Mouse (Mus musculus): ENCODE results near the gene Tmem132e. TPM values are rescaled to one million over a fixed set of nuclear protein-coding genes. Genes with fewer than 3 reads are reported as not detected.

Gene Tmem132e
- polyA plus RNA-seq, 1 experiment from 2014 or later, result 0.65 TPM

GRCm38 (mm10) chr11:82389396-82390291 is 944 bp downstream of the Tmem132e start:
- Histone ChIP-seq H3K4me2 (peak overlapping the region; percentile 91), H3K36me3 (no peaks in the 10 kb centered on the region), H3K9ac (0 out of 2 replicates have a peak overlapping the region, but pooled peaks have one; percentile 23), H3K4me1 (peaks cover 17% of the 10 kb centered on the region), H3K4me3 (replicated peaks) (peak overlapping the region; percentile 49), H3K27ac (no peak overlapping the region), H3K9me3 (no peaks in the 10 kb centered on the region), H3K27me3 (replicated peaks) (peaks cover 80% of the 10 kb centered on the region)
- WGBS, result 1% methylated on average over 68 of the region's 69 CpGs
- no peak for ATAC-seq (ENCODE audit: insufficient read depth, low FRiP score, low read depth)

GRCm38 (mm10) chr11:82392341-82392740 is 3.6 kb downstream of the Tmem132e start:
- Histone ChIP-seq H3K9ac (no peak overlapping the region), H3K4me1 (peaks cover 17% of the 10 kb centered on the region), H3K9me3 (no peaks in the 10 kb centered on the region), H3K4me2 (no peak overlapping the region), H3K27ac (no peak overlapping the region), H3K27me3 (replicated peaks) (peaks cover 53% of the 10 kb centered on the region), H3K36me3 (no peaks in the 10 kb centered on the region), H3K4me3 (replicated peaks) (no peak overlapping the region)
- ATAC-seq (ENCODE audit: insufficient read depth, low FRiP score, low read depth), result no peak
- WGBS, result 57% methylated on average over 3 of the region's 3 CpGs

GRCm38 (mm10) chr11:82399621-82400020 is 10.9 kb downstream of the Tmem132e start:
- Histone ChIP-seq H3K27ac (no peak overlapping the region), H3K36me3 (no peaks in the 10 kb centered on the region), H3K9ac (no peak overlapping the region), H3K27me3 (replicated peaks) (no peaks in the 10 kb centered on the region), H3K4me2 (no peak overlapping the region), H3K4me3 (replicated peaks) (no peak overlapping the region), H3K9me3 (no peaks in the 10 kb centered on the region), H3K4me1 (no peaks in the 10 kb centered on the region)
- no peak for ATAC-seq (ENCODE audit: insufficient read depth, low FRiP score, low read depth)
- 24% methylated on average over 3 of the region's 3 CpGs for WGBS

- H3K27me3 ChIP-seq (replicated peaks), result no peaks in the 10 kb centered on the region
- no peak for ATAC-seq (ENCODE audit: insufficient read depth, low FRiP score, low read depth)
- H3K4me1 ChIP-seq, result 0 out of 2 replicates have a peak, but pooled peaks cover 4% of the 10 kb centered on the region
- H3K9ac ChIP-seq, result no peak overlapping the region
- H3K36me3 ChIP-seq, result no peaks in the 10 kb centered on the region
- no peaks in the 10 kb centered on the region for H3K9me3 ChIP-seq
- WGBS, result 36% methylated on average over 3 of the region's 3 CpGs
- H3K4me2 ChIP-seq, result no peak overlapping the region
- no peak overlapping the region for H3K27ac ChIP-seq
- no peak overlapping the region for H3K4me3 ChIP-seq (replicated peaks)
Measured at GRCm38 (mm10) chr11:82405641-82406040, 16.9 kb downstream of the Tmem132e start.

GRCm38 (mm10) chr11:82406358-82407221 is 17.9 kb downstream of the Tmem132e start:
- Histone ChIP-seq H3K9ac (no peak overlapping the region), H3K27ac (no peak overlapping the region), H3K4me3 (replicated peaks) (no peak overlapping the region), H3K4me2 (no peak overlapping the region), H3K9me3 (no peaks in the 10 kb centered on the region), H3K27me3 (replicated peaks) (no peaks in the 10 kb centered on the region), H3K36me3 (no peaks in the 10 kb centered on the region), H3K4me1 (0 out of 2 replicates have a peak, but pooled peaks cover 4% of the 10 kb centered on the region)
- no peak for ATAC-seq (ENCODE audit: insufficient read depth, low FRiP score, low read depth)
- WGBS, result 46% methylated on average over 11 of the region's 11 CpGs

GRCm38 (mm10) chr11:82412496-82412895 is 23.8 kb downstream of the Tmem132e start:
- ATAC-seq (ENCODE audit: insufficient read depth, low FRiP score, low read depth), result no peak
- WGBS, result 73% methylated on average over 1 of the region's 1 CpGs

GRCm38 (mm10) chr11:82418337-82419041 is 29.8 kb downstream of the Tmem132e start:
- Histone ChIP-seq H3K9me3 (no peaks in the 10 kb centered on the region), H3K9ac (no peak overlapping the region), H3K36me3 (no peaks in the 10 kb centered on the region), H3K27me3 (replicated peaks) (no peaks in the 10 kb centered on the region), H3K4me3 (replicated peaks) (no peak overlapping the region), H3K4me1 (no peaks in the 10 kb centered on the region), H3K4me2 (no peak overlapping the region), H3K27ac (no peak overlapping the region)
- WGBS, result 33% methylated on average over 8 of the region's 9 CpGs
- no peak for ATAC-seq (ENCODE audit: insufficient read depth, low FRiP score, low read depth)

More at GRCm38 (mm10) chr11:82412496-82412895, 23.8 kb downstream of the Tmem132e start:
- H3K27ac ChIP-seq, result no peak overlapping the region
- no peaks in the 10 kb centered on the region for H3K36me3 ChIP-seq
- H3K4me2 ChIP-seq, result no peak overlapping the region
- no peak overlapping the region for H3K4me3 ChIP-seq (replicated peaks)
- no peaks in the 10 kb centered on the region for H3K27me3 ChIP-seq (replicated peaks)
- H3K4me1 ChIP-seq, result no peaks in the 10 kb centered on the region
- H3K9ac ChIP-seq, result no peak overlapping the region
- H3K9me3 ChIP-seq, result no peaks in the 10 kb centered on the region

- Histone ChIP-seq H3K36me3 (no peaks in the 10 kb centered on the region), H3K9ac (no peak overlapping the region), H3K27ac (no peak overlapping the region), H3K4me1 (no peaks in the 10 kb centered on the region), H3K9me3 (no peaks in the 10 kb centered on the region), H3K4me3 (replicated peaks) (no peak overlapping the region), H3K4me2 (no peak overlapping the region), H3K27me3 (replicated peaks) (no peaks in the 10 kb centered on the region)
- no peak for ATAC-seq (ENCODE audit: insufficient read depth, low FRiP score, low read depth)
- 50% methylated on average over 5 of the region's 5 CpGs for WGBS
Measured at GRCm38 (mm10) chr11:82421909-82422308, 33.2 kb downstream of the Tmem132e start.

- no peak for ATAC-seq (ENCODE audit: insufficient read depth, low FRiP score, low read depth)
- Histone ChIP-seq H3K9ac (no peak overlapping the region), H3K4me1 (no peaks in the 10 kb centered on the region), H3K9me3 (no peaks in the 10 kb centered on the region), H3K4me3 (replicated peaks) (no peak overlapping the region), H3K27me3 (replicated peaks) (no peaks in the 10 kb centered on the region), H3K27ac (no peak overlapping the region), H3K36me3 (no peaks in the 10 kb centered on the region), H3K4me2 (no peak overlapping the region)
- WGBS, result 28% methylated on average over 4 of the region's 4 CpGs
Measured at GRCm38 (mm10) chr11:82423521-82423920, 34.8 kb downstream of the Tmem132e start.

- 49% methylated on average over 4 of the region's 4 CpGs for WGBS
- no peak for ATAC-seq (ENCODE audit: insufficient read depth, low FRiP score, low read depth)
Measured at GRCm38 (mm10) chr11:82428801-82429200, 40.1 kb downstream of the Tmem132e start.

GRCm38 (mm10) chr11:82434091-82434831 is 45.6 kb downstream of the Tmem132e start:
- 1% methylated on average over 62 of the region's 62 CpGs for WGBS
- Histone ChIP-seq H3K9me3 (no peaks in the 10 kb centered on the region), H3K27me3 (replicated peaks) (peaks cover 40% of the 10 kb centered on the region), H3K4me3 (replicated peaks) (peak overlapping the region; percentile 32), H3K4me1 (peaks cover 7% of the 10 kb centered on the region; the same call in 1 of the 2 replicates), H3K4me2 (peak overlapping the region; percentile 57), H3K9ac (no peak overlapping the region), H3K27ac (no peak overlapping the region), H3K36me3 (no peaks in the 10 kb centered on the region)
- ATAC-seq (ENCODE audit: insufficient read depth, low FRiP score, low read depth), result no peak

More at GRCm38 (mm10) chr11:82428801-82429200, 40.1 kb downstream of the Tmem132e start:
- no peak overlapping the region for H3K9ac ChIP-seq
- H3K9me3 ChIP-seq, result no peaks in the 10 kb centered on the region
- H3K27me3 ChIP-seq (replicated peaks), result peaks cover 16% of the 10 kb centered on the region
- no peaks in the 10 kb centered on the region for H3K36me3 ChIP-seq
- H3K4me1 ChIP-seq, result no peaks in the 10 kb centered on the region
- H3K27ac ChIP-seq, result no peak overlapping the region
- H3K4me2 ChIP-seq, result no peak overlapping the region
- no peak overlapping the region for H3K4me3 ChIP-seq (replicated peaks)

Data from stomach, embryonic 15.5 days (tissue).